Mouse (Mus musculus): Measurements from ENCODE around the gene D8Ertd738e. TPM values are rescaled to one million over a fixed set of nuclear protein-coding genes. Genes with fewer than 3 reads are reported as not detected.

The D8Ertd738e gene
- polyA plus RNA-seq (2017; shearing (Covaris generic)) = 255 TPM

GRCm38 (mm10) chr8:84249257-84250170, at the start of gene D8Ertd738e:
Gene D8Ertd738e (minus strand): TSS chr8:84249719.

GRCm38 (mm10) chr8:84269950-84270773, 20.6 kb upstream of the D8Ertd738e start, which contains the start of gene Ccdc130:
Gene Ccdc130 (minus strand): TSS chr8:84270380.

GRCm38 (mm10) chr8:84256822-84257610, 7.5 kb upstream of the D8Ertd738e start, which contains the start of gene Mri1:
Gene Mri1 (minus strand): TSS chr8:84257326.

GRCm38 (mm10) chr8:84236998-84237473, 12.5 kb downstream of the D8Ertd738e start, which contains the start of gene Zswim4:
Gene Zswim4 (minus strand): TSS chr8:84237055.

Other genes with a start within 250 kb of the D8Ertd738e start
- 1.2 TPM for gene 1700067K01Rik, start 248.2 kb downstream of the D8Ertd738e start, polyA plus RNA-seq (2017; shearing (Covaris generic))
- gene 2210011C24Rik, start 237.5 kb downstream of the D8Ertd738e start, polyA plus RNA-seq (2017; shearing (Covaris generic)) = 1.0 TPM
- 4.5 TPM for gene Palm3, start 228.2 kb downstream of the D8Ertd738e start, polyA plus RNA-seq (2017; shearing (Covaris generic))
- 435 TPM for gene Il27ra, start 207.1 kb downstream of the D8Ertd738e start, polyA plus RNA-seq (2017; shearing (Covaris generic))
- 136 TPM for gene Rln3, start 204.7 kb downstream of the D8Ertd738e start, polyA plus RNA-seq (2017; shearing (Covaris generic))
- gene Gm10643, start 184.6 kb downstream of the D8Ertd738e start, polyA plus RNA-seq (2017; shearing (Covaris generic)) = 0.98 TPM
- 45.8 TPM for gene Rfx1, start 182.9 kb downstream of the D8Ertd738e start, polyA plus RNA-seq (2017; shearing (Covaris generic))
- gene Dcaf15, start 145.0 kb downstream of the D8Ertd738e start, polyA plus RNA-seq (2017; shearing (Covaris generic)) = 28.9 TPM
- gene Podnl1, start 123.7 kb downstream of the D8Ertd738e start, polyA plus RNA-seq (2017; shearing (Covaris generic)) = 24.7 TPM
- 63.0 TPM for gene Cc2d1a, start 101.8 kb downstream of the D8Ertd738e start, polyA plus RNA-seq (2017; shearing (Covaris generic))
- gene 4930432K21Rik, start 101.7 kb downstream of the D8Ertd738e start, polyA plus RNA-seq (2017; shearing (Covaris generic)) = 2.4 TPM
- not detected for gene Nanos3, start 64.5 kb downstream of the D8Ertd738e start, polyA plus RNA-seq (2017; shearing (Covaris generic))
- gene Zswim4, start 12.7 kb downstream of the D8Ertd738e start, polyA plus RNA-seq (2017; shearing (Covaris generic)) = 7.1 TPM
- gene Mri1, start 7.6 kb upstream of the D8Ertd738e start, polyA plus RNA-seq (2017; shearing (Covaris generic)) = 30.3 TPM
- 43.7 TPM for gene Ccdc130, start 20.7 kb upstream of the D8Ertd738e start, polyA plus RNA-seq (2017; shearing (Covaris generic))
- gene Cacna1a, start 138.7 kb upstream of the D8Ertd738e start, polyA plus RNA-seq (2017; shearing (Covaris generic)) = 8.8 TPM

Data from inflammation-experienced regulatory T-cells, adult 16 weeks (primary cell).